Mouse (Mus musculus) kidney, postnatal 14 days (tissue): Measurements from ENCODE around the gene Atp9a.

Experiments
- DNase-seq: peaks from one replicate; pipeline ENCODE4 v3.0.0; 2022; ENCODE audit warnings: mixed read lengths

Gene Atp9a

DNA sequence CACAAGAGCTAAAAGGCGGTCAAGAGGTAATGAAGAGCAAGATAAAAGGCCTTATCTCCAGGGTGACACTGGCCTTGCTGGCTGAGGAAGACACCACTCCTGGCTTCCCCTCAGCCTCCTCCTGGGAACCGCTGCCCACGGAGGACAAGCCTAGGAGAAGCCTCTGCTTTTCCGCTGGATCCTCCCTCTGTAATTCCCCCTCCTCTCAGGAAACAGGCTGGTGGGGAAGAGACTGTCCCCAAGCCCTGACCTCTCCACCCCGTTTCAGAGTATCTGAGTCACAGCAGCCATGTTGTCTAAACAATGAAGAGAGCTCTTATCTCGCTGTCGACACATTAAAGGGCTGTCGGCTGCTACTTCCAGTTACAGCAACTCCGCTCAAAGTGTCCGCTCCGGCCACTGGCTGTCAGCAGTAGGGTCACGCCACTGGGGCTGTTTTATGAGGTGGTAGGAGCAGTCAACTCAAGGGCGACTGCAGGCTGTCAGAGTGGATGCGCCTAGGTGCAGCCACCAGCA, 108.8 kb downstream of the Atp9a start:
- DNase-seq: no peak

DNA sequence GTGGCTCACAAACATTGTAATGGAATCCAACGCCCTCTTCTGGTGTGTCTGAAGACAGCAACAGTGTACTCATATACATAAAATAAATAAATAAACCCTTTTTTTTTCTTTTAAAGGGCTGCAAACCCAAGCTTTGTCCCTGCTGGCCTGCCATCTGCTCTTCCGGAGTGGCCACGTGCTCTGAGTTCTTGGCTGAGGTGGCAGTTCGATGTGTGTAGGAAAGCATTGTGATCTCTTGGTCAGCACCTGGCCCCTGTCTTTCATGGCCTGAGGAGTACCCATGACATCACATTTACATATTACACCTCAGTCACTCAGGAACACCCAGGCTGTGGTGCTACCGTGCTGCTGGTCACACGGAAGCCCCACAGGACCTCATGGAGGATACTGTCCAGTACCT, 109.7 kb downstream of the Atp9a start:
- no peak for DNase-seq

DNA sequence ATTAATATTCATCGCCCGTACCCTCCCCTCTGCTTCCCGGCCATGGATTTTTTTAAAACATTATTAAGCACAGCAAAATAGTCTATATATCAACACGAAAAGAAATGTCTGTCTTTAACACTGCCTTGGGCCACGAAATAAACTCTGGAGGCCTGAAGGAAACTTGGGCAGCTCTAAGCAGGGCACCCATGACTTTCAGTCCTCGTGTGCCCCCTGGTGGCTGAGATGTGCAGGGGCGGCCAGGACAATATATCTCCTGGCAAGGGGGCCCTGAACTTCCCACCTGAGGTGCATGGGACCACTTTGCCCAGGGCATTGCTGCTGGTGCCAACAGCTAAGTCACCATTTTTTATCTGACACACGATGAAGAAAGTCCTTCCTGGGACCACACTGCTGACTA, 113.4 kb downstream of the Atp9a start:
- DNase-seq: peak; percentile 83

DNA sequence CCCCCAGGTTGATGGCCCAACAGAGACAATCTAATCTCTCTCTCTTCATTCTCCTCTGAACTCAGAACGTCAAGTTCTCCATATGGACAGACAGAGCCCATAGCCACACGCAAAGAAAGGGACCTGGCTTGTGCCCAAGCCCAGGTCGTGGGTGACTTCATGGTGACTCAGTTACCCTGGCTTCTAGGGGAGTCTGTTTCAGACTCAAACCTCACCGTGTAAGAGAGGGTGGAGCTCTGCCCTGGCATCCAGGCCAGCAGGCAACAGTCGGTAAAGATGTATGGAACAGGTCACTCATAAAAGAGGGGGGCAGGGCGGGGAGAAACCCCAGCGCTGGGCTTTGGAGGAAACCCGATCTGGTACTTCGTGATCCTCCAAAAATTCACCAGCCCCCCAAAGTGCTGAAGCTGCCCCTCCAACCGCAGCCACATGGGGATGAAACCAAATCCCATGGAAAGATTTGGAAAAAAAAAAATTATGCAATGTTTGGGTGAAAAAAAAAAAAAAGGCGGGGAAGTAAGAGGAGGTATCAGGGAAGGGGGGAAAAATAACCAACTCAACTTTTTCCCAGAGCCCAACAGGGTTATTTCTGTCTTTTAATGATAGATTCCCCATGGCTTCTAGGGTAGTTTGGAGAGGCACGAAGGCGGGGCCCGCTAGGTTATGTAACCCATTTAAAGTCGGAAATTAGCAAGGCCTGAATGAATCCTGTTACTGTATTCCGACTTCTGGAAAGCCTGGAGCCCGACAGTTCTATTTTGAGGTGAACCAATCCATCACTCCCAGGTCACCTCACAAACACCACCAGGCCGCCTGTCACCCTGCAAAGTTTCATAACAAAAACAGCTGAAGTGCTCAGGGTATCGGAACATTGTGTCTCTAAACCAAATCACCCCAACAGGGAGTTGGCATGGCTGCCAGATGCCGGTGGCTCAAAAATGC, 114.1 kb downstream of the Atp9a start:
- no peak for DNase-seq

DNA sequence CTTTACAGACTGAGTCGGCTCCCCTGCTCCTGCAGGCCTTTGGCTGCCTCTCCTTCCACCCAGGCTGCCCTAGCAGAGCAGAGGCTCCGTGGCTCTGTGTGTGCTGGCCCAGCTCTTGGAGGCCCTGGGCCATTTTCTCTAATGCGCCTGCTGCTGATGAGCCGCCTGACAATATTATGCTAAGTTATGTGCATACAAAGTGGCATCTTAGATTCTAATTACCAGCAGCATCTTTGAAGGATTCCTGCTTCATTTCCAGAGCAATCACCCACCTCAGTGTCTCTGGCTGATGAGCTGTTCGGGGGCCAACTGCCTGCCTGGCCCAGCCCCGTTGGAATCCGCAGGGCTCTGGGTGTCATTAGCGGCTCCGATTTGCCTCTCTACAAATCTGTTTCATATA, 115.8 kb downstream of the Atp9a start:
- DNase-seq: no peak

DNA sequence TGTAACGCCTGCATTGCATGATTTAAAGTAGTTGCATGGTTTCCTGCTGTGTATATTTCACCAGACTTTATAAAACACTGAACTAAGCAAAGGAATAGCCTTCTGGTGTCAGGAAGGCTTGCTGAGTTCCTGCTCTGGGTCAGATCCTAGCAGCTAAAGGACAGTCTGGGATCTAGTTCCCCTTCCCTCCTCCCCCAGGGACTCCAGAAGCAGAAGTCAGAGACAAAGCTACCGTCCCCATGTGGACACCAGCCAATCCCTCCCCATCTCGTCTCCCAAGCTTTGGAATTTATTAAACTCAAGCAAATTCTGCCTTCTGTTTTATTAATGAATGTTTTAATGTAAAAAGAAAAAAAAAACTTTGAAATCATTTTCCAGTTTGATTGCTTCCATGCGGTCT, 117.1 kb downstream of the Atp9a start:
- DNase-seq: peak; percentile 39

DNA sequence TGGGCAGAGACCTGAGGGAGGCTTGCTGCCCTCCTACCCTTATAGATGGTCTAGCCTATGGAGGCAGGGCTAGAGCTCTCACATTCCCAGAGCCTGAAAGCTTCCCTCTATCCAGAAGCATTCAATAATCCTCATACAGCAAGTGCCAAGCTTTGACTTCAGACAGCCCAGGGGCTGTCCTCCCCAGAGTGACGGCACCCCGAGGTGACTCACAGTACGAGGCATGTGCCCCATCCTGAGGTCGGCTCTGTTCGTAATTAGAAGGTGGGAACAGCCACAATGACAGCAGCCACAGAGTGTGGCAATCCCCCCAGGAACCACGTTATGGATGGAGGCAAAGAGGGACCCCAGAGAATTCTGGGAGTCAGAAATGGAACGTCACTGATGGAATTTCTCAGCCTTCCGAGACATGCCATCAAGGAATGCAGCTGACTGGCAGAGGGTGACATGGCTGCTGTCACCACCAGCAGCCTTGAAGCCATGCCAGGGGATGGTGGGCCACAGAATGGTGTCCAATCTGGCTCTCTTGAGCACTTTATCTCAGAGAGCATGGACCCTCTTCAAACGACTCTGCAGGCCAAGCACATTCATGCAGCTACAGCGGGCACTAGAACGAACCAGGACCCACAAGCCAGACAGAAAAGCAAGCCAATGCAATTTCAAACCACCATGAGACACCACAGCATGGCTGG, 121.0 kb downstream of the Atp9a start:
- DNase-seq: no peak

DNA sequence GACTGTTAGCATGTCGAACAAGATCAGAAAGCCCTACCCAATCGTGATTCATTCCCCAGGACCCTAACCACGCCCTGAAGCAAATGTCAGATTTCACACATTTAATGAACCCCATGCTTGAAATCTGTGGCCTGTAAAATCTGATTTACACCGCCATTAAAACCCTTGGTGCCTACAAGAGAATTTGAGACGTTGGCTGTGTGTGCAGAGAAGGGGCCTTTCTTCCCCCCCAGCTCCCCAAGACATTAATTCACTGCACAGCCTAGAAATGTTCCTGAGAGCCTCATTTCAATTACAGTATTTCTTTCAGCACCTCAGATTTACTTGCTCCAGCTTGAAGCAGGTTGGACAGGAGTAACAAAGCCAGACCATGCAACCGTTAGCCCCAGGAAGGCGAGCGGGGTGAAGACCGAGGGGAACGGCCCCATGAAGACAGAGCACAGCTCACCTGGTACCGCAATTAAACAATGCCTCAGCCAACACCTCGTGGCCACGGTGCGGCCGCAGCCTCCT, 123.9 kb downstream of the Atp9a start:
- no peak for DNase-seq

DNA sequence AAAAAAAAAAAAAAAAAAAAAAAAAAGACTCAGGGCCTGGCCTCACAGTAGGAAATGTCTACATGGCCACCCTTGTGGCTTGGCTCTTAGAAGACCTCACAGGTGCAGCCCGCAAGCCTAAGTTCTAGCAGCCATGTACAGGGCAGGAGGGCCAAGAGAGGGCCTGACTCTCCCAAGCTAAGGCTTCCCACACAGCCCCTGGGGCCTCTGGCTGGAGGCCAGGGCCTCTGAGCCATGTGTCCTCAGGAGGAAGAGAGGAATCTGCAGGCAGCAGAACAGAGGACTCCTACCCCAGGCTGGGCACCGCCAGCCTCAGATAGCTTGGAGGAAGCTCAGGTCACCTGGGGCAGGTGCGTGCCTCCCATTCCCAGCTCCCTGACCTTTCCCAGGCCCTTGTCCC, 127.0 kb downstream of the Atp9a start:
- DNase-seq: no peak

DNA sequence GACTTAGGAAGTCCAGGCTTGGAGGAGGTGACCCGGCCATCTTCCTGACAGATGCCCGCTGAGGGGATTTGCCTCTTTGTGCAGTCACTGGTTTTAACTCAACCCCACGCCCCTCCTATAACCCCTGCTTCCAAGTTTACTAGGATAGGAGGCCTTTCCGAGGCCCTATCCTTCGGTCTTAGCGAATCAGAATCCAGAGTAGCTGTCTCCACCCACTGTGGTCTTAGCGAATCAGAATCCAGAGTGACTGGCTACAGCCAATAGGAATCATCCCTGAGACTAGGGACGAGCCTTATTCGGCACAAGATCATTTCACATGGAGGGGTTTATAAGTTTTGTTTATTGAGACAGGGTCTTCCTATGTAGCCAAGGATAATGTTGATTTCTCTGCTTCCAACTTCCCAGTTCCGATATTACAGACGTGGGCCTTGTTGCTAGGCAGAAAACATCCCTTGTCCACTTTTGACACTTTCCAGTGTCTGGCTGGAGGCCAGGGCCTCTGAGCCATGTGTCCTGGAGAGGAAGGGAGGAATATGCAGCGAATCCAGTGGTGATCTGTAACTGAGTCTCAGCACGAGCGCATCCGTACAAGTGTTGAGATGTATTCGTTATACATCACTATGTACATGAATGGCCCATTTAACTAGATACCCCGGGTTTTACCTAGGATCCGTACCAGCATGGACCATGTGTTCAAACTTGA, 127.9 kb downstream of the Atp9a start:
- peak; percentile 38 for DNase-seq

DNA sequence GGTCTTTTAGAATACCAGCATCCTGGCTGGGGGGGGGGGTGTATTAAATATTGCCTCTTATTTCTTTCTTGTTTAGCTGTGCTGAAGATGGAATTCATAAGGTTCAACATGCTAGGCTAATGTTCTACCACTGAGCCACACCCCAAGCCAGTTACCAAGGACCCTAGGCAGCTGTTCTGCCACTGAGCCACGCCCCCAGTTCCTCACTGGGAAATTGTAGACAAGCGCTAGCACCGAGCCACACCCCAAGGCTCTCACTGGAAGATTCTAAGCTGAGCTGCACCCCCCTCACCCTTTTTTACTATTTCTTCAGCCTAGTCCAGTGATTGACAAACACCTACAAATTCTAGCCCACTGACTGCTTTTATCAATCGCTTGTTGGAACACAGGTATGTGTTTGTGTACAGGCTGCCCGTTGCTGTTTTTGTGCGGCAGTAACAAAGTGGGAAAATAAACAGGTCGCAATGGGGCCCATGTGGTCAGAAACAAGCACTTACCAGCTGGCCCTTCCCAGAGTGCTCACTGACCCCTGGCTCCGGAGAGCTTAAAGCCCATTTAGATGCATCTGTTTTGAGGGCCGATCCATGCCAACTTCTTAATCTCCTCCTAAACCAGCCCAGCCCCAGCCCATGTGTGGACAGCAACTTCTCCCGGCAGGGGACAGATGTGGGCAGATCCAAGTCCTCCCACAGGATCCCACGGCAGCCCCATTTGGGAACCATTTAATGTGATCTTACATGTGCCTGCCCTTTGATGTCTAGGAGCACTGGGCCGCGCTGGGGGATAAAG, 128.9 kb downstream of the Atp9a start:
- DNase-seq: no peak

DNA sequence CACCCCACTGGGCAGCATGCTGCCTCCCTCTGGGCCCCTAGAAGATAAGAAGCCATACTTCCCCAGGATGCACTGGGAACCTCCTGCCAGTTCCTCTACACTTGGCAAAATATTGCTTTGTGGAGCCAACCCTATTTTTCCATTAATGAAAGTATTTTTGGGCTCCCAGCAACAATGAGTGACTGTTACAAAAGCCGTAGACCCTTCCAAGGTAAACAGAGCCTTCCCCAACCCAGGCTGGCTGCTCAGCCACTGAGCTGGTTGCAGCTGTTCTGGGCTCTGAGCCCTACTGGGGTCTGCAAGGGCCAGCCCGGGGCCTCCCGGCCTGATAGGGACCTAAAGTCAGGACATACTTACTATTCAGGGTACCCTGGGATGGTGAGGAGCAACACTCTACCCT, 131.3 kb downstream of the Atp9a start:
- no peak for DNase-seq

DNA sequence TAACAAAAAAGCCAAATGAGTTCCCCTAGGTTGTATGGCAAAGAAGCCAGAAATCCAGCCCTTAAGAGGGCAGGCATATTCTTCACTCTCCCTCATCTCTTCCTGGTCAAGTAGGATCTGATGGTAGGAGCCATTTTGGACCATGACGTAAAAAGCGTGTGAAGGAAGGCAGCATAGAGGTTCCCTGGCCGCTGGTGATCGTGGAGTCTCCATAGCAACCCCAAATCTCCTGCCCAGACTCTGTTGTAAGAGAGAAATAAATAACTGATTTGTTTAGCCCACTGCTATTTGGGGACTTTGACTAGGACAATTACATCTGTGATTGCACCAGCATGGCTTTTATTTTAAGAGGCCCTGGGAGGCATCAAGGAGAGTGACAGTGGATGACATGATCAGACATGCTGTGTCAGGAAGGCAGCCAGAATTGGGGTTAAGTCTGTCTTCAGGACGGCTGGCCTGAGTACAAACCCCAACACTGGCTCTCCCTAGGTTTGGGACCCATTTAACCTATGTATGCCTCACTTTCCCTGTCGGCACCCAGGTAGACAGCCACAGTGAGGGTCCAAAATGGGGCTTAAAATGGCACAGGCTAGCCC, 132.5 kb downstream of the Atp9a start:
- DNase-seq: no peak

DNA sequence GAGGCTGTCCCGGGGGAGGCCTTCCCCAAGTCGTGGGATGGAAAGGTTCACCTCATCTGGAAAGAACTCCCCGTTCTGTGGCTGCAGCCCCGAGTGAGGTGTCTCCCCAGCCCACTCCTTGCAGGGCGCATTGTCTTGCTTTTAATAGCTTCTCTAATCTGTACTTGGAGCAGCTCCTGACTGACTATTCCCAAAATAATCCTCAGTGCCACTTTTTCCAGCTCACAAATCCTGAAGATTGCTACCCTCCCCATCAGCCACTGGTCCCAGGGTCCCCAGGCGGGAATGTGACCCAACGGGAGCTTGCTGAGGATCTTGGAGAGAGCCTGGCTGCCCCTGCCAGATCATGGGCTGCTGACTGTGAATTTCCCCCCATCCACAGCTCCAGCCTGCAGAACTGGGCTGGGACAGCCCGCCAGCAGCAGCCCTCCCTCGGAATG, 134.1 kb downstream of the Atp9a start:
- no peak for DNase-seq

DNA sequence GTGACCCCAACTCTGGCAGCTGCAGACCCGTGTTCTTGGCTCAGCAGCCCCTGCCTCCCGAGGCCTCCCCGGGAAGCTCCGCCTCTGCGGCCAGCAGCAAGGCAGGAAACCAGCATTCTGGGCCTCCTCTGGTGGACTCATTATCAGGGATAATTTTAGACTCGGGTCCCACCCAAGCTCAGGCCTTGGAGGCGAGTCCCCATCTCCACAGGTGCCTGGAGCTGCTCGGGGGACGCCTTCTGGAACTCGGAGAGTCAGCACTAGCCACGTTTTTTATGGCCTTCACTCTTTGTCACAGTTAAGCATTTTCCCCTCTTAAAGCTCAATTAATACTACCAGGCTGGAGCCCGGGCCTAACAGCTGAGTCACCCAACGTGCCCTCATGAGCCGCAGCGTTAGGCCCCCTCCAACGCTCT, 137.5 kb downstream of the Atp9a start:
- DNase-seq: no peak

DNA sequence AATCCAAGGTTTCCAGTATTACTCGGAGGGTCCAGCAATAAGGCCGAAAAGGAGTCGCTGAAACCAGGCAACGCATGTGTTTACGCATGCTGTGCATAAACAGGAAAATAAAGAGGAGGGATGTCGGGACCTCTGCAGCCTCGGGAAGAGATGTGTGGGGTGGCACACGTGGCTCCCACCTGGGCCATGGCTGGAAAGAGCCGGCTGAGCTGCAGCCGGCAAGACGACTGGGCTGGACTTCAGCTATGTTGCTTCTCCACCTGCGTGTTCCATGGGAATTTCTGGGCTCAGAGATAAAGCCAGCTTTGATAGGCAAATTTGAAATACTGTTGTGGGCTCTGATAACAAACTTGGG, 139.8 kb downstream of the Atp9a start:
- DNase-seq: no peak

DNA sequence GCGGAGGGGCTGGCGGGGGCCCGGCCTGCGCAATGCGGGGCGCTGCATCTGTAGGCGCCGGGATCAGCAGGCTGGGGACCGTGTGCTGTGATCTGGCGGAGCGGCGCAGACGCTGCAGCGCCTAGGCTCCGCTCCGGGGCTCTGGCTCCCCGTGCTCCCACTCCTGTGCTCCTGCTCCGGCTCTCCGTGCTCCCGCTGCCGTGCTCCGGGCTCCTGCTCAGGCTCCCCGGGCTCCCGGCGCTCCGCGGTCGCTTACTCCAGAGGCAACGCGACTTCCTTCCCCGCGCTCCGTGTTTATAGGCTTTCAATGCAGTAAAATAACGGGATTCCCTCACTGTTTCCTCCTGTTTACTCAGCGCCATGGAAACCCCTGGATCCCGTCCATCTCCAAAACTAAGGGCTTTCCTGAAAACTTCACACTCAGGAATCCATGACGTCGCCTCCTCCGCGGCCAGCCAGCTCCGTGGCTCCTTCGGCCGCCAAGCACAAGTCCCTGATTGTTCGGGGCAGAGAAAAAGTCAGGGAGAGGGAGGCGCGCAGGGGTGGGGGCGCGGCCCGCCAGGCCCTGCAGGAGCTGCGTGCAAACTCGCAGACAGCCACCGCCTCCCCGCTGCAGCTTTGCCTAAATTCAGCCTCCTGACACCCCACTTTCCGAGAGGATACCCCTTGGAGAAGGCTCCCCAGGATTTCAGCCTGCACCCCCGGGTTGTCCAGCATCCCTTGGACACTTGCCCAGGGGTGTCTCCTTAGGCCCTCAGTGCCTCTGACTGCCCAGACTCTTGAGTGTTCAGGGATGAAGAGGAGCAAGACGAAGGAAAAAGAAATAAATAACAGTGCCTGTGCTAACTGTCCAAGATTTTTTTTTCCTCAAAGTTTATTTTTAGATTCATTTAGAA, 140.5 kb downstream of the Atp9a start, which contains the start of gene Nfatc2:
Gene Nfatc2, minus strand, starts transcription at position 167 of the 896 bp plus-strand sequence.
- DNase-seq: peak; percentile 89

DNA sequence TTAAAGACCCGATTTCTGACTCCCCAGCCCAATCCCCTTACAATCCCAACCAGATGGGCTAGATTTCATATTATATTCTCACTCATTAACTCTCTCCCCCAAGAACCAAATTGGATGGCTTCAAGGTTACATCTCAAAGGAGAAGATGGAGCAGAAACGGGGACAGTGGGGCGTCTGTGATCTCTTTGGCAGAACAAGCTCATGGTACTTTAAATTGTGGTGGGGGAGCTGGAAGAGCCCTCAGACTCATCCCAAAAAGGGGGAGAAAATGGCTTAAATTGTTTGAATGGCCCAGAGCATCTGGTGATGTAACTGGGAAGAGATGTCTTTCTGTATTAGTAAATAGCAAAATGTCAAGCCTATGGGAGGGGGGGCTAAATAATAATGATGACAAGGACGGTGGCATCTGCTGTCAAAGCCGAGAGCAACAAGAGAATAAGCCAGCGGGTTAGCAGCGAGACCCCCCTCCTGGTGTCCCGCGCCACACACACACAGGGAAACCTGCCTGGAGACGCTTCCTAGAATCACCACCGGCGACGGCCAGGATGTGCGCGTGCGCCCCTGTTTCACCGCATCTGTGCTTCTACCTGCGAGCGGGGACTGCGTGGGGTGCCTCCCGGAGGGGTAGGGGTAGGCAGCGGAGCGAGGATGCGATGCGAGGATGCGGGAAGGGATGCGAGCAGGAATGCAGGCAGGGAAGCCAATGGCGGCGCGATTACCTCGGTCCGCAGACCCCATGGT, 141.3 kb downstream of the Atp9a start:
- DNase-seq: no peak

DNA sequence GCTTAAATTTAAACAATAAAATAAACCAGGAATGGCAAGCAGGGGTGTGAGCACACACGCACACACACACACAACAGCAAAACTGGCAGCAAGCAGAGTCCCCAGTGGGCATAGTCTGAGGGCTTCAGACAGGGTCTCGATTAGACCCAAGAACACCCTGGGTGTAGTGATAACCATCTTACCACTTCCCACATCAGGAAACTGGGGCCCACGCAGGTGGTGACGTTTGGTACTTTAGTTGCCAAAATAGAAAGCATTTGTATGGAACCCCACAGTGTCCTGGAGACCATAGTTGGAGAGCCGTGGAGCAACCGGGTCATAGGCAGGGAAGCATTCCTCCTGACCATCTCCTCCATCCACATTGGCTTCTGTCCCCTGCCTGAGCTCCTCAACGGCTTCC, 146.5 kb downstream of the Atp9a start:
- no peak for DNase-seq

DNA sequence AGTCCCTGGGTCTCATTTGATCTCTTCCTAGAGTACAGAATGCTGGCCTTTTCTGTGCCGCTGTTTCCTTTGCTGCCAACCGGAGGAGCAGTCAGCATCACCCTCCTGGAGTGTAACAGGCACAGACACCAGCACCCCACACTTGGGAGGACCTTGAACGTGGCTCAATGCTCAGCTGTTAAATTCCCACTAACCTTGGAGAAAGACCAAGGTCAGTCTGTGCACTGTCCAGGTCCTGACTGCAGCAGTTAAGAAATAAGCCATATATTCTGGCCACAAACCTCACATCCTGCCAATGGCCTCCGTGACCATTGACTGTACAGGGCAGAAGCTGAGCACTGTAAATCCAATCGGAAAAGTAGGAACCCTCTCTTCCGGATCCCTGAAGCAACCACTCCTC, 148.5 kb downstream of the Atp9a start:
- DNase-seq: no peak
